Mouse (Mus musculus) megakaryocyte, embryonic 14.5 days (primary cell): ENCODE data around the gene Limk2.

Source experiments
- FLI1 ChIP-seq: IDR thresholded peaks from 2 replicates; pipeline ENCODE4 v1.6.1; 2012; ENCODE audit warnings: low read length, inconsistent platforms, mixed read lengths
- GATA1 ChIP-seq: IDR thresholded peaks from 3 replicates; pipeline ENCODE4 v1.6.1; 2012; ENCODE audit warnings: mixed read lengths, low read length, inconsistent platforms, borderline replicate concordance

GRCm38 (mm10) chr11:3417795-3418194 is 8.8 kb upstream of the Limk2 start:
- TF ChIP-seq GATA1, result no peak
- no peak for TF ChIP-seq FLI1
